Mouse (Mus musculus) erythroblast, embryonic 14.5 days (primary cell): ENCODE data around the gene Macrod2. TPM values are rescaled to one million over a fixed set of nuclear protein-coding genes. Genes with fewer than 3 reads are reported as not detected.

Experiments
- H3K27me3 ChIP-seq: 2 replicates; pipeline ENCODE4 v1.6.1; 2012; ENCODE audit warnings: inconsistent platforms; ENCODE audit not compliant: control insufficient read depth
- H3K36me3 ChIP-seq: 2 replicates; pipeline ENCODE4 v1.6.1; 2012; ENCODE audit warnings: mild to moderate bottlenecking, inconsistent platforms; ENCODE audit not compliant: control insufficient read depth
- H3K4me1 ChIP-seq: 2 replicates; pipeline ENCODE4 v1.6.1; 2012; ENCODE audit warnings: inconsistent platforms; ENCODE audit not compliant: control insufficient read depth
- H3K4me3 ChIP-seq: replicated peaks from 2 replicates; pipeline ENCODE3; 2012; ENCODE audit warnings: moderate library complexity, mild to moderate bottlenecking, inconsistent platforms
- H3K9me3 ChIP-seq: 2 replicates; pipeline ENCODE4 v1.6.1; 2012; ENCODE audit warnings: low read length, inconsistent platforms, mixed read lengths; ENCODE audit not compliant: control insufficient read depth
- GATA1 ChIP-seq: IDR thresholded peaks from 2 replicates; pipeline ENCODE4 v1.6.1; 2012; ENCODE audit warnings: low read length, inconsistent platforms, mixed read lengths
- TAL1 ChIP-seq: IDR thresholded peaks from 3 replicates; pipeline ENCODE4 v1.6.1; 2012; ENCODE audit warnings: low read length, inconsistent platforms, mixed read lengths
- polyA plus RNA-seq: library from polyadenylated mRNA; stranded (reverse); fragments of >175 nt; gene quantifications from 2 replicates; pipeline ENCODE4 v1.2.3, GENCODE M21; 2012

Gene Macrod2
- polyA plus RNA-seq, 1 experiment = 0.81 TPM

- Histone ChIP-seq H3K4me3 (no peak overlapping the region), H3K9me3 (no peaks in the 10 kb centered on the region), H3K4me1 (no peaks in the 10 kb centered on the region), H3K36me3 (no peaks in the 10 kb centered on the region), H3K27me3 (no peaks in the 10 kb centered on the region)
- TF ChIP-seq GATA1 (no peak), TAL1 (no peak)
These were observed 613.3 kb downstream of the Macrod2 start for GRCm38 (mm10) chr2:141008458-141008857.

GRCm38 (mm10) chr2:141013443-141014165 lies 618.5 kb downstream of the Macrod2 start:
- H3K4me1 ChIP-seq = no peaks in the 10 kb centered on the region
- no peaks in the 10 kb centered on the region for H3K36me3 ChIP-seq
- TF ChIP-seq GATA1 = no peak
- no peak for TF ChIP-seq TAL1
- H3K4me3 ChIP-seq = no peak overlapping the region
- no peaks in the 10 kb centered on the region for H3K9me3 ChIP-seq
- H3K27me3 ChIP-seq = no peaks in the 10 kb centered on the region

GRCm38 (mm10) chr2:141022971-141023370 lies 627.9 kb downstream of the Macrod2 start:
- TF ChIP-seq TAL1 (no peak), GATA1 (no peak)
- Histone ChIP-seq H3K9me3 (no peaks in the 10 kb centered on the region), H3K4me3 (no peak overlapping the region), H3K4me1 (no peaks in the 10 kb centered on the region), H3K36me3 (no peaks in the 10 kb centered on the region), H3K27me3 (no peaks in the 10 kb centered on the region)

- H3K4me1 ChIP-seq = no peaks in the 10 kb centered on the region
- no peaks in the 10 kb centered on the region for H3K36me3 ChIP-seq
- TF ChIP-seq GATA1 = no peak
- no peak for TF ChIP-seq TAL1
- no peaks in the 10 kb centered on the region for H3K27me3 ChIP-seq
- no peaks in the 10 kb centered on the region for H3K9me3 ChIP-seq
- H3K4me3 ChIP-seq = no peak overlapping the region
These were observed 628.8 kb downstream of the Macrod2 start for GRCm38 (mm10) chr2:141023916-141024315.

- TF ChIP-seq TAL1 (no peak), GATA1 (no peak)
- H3K9me3 ChIP-seq = no peaks in the 10 kb centered on the region
- no peaks in the 10 kb centered on the region for H3K4me1 ChIP-seq
- H3K27me3 ChIP-seq = no peaks in the 10 kb centered on the region
- no peak overlapping the region for H3K4me3 ChIP-seq
- no peaks in the 10 kb centered on the region for H3K36me3 ChIP-seq
These were observed 629.4 kb downstream of the Macrod2 start for GRCm38 (mm10) chr2:141024316-141025043.

- TF ChIP-seq GATA1 (no peak), TAL1 (no peak)
These were observed 661.8 kb downstream of the Macrod2 start for GRCm38 (mm10) chr2:141056685-141057454.

GRCm38 (mm10) chr2:141057455-141057833 lies 662.3 kb downstream of the Macrod2 start:
- Histone ChIP-seq H3K36me3 (no peaks in the 10 kb centered on the region), H3K4me3 (no peak overlapping the region), H3K9me3 (no peaks in the 10 kb centered on the region), H3K27me3 (no peaks in the 10 kb centered on the region), H3K4me1 (no peaks in the 10 kb centered on the region)
- TF ChIP-seq TAL1 = no peak
- TF ChIP-seq GATA1 = no peak

More at GRCm38 (mm10) chr2:141056685-141057454, 661.8 kb downstream of the Macrod2 start:
- Histone ChIP-seq H3K4me3 (no peak overlapping the region), H3K4me1 (no peaks in the 10 kb centered on the region), H3K36me3 (no peaks in the 10 kb centered on the region), H3K9me3 (no peaks in the 10 kb centered on the region), H3K27me3 (no peaks in the 10 kb centered on the region)

- Histone ChIP-seq H3K27me3 (no peaks in the 10 kb centered on the region), H3K36me3 (no peaks in the 10 kb centered on the region), H3K4me1 (no peaks in the 10 kb centered on the region), H3K4me3 (no peak overlapping the region), H3K9me3 (no peaks in the 10 kb centered on the region)
- no peak for TF ChIP-seq GATA1
- no peak for TF ChIP-seq TAL1
These were observed 679.1 kb downstream of the Macrod2 start for GRCm38 (mm10) chr2:141073981-141074855.
